Mouse (Mus musculus): ENCODE results near the gene Hspb8. TPM values are rescaled to one million over a fixed set of nuclear protein-coding genes. Genes with fewer than 3 reads are reported as not detected.

Hspb8 gene
- total RNA-seq, 2 experiments from 2014 or later: 11.8 to 12.5 TPM

DNA sequence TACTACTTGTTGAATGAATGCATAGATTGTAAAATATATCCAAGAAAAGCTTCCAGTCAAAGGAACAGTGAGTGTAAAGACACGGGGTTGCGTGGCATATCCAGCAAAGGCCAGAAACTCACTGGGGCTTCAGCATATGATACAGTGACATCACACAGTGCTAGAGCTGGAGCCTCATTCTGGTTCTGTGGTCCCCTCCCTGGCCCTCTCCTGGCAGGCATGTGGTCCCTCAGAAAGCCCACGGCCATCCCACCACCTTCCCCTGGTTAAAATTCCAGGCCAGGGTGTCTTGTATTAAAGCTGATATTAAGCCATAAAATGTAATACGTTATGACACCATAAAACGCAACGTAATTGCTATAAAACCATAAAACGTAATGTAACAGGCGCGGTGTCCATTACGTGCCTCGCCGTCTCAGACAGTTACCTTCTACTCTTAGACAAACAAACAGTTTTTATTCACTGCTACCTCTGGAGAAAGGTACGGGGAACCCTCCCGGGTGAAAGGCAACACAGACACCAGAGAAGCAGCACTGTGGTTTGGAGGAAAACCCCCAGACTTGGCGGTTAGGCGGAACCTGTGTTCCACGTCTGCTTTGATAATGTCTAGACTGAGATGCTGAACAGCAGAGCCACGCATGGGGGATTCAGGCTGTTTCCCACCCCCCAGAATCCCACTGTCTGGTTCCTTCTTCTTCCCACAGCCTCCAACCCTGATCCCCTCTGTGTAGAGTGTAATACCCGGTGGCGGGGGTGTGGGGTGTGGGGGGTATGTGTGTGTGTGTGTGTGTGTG lies 55.6 kb downstream of the Hspb8 start:
- no peak for DNase-seq (ENCODE audit: low spot score in 2 of 2)
- Histone ChIP-seq H3K27ac (no peak overlapping the region), H3K4me3 (no peak overlapping the region)
- no peak for TF ChIP-seq CTCF (conservative IDR thresholded peaks at IDR 0.05)

DNA sequence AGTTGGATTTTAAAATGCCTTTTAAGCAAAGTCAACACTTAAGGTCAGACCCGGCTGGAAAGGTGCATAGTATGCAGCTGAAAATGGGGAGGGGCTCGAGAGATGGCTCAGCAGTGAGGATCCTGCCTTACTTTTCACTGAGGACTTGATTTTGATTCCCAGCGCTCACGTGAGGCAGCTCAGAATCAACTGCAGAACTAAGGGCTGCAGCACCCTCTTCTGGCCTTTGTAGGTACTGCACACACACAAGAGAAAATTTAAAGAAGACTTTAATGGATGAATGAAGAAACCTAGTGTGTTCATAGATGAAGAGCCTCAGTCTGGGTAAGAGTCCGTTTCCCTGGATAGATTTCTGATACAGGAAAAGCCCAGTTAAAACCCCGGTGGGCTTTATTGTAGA lies 61.3 kb downstream of the Hspb8 start:
- TF ChIP-seq CTCF (conservative IDR thresholded peaks at IDR 0.05): peak; percentile 47
- DNase-seq (ENCODE audit: low spot score in 2 of 2): no peak
- no peak overlapping the region for H3K4me3 ChIP-seq

DNA sequence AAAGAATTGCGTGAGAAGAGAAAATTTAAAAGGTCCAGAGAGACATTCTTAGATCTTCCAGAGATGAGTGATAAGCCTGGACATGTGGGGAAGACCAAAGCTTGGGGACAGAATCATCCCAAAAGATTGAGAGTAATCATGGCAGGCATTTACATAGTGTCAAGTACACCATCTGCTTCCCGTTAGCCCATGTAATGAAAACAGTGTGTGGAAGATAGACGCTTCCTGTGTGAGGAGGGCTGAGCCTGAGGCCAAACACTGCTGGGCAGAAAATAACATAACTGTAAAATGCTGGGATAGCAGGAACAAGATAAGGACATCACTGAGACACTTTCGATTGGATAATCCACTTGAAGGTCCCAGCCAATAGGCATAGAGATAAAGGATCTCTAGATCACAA lies 61.9 kb downstream of the Hspb8 start:
- Histone ChIP-seq H3K4me3 (no peak overlapping the region), H3K27ac (no peak overlapping the region)
- no peak for TF ChIP-seq CTCF (conservative IDR thresholded peaks at IDR 0.05)
- no peak for DNase-seq (ENCODE audit: low spot score in 2 of 2)

More for the DNA sequence above, 61.3 kb downstream of the Hspb8 start:
- H3K27ac ChIP-seq: no peak overlapping the region

Other genes starting within 250 kb of the Hspb8 start
- gene Ccdc60, start 133.9 kb downstream of the Hspb8 start, total RNA-seq (2021): under 1 TPM; 0.17 to 0.51 TPM
- gene Srrm4, start 169.0 kb upstream of the Hspb8 start, total RNA-seq (2021): 10 to 100 TPM; 29.4 to 29.9 TPM

All from layer of hippocampus, adult 2 months (tissue).